Mouse (Mus musculus): ENCODE results near the gene Grasp. TPM values are rescaled to one million over a fixed set of nuclear protein-coding genes. Genes with fewer than 3 reads are reported as not detected.

The Grasp gene
- polyA plus RNA-seq (2017; shearing (Covaris generic)): not detected

DNA sequence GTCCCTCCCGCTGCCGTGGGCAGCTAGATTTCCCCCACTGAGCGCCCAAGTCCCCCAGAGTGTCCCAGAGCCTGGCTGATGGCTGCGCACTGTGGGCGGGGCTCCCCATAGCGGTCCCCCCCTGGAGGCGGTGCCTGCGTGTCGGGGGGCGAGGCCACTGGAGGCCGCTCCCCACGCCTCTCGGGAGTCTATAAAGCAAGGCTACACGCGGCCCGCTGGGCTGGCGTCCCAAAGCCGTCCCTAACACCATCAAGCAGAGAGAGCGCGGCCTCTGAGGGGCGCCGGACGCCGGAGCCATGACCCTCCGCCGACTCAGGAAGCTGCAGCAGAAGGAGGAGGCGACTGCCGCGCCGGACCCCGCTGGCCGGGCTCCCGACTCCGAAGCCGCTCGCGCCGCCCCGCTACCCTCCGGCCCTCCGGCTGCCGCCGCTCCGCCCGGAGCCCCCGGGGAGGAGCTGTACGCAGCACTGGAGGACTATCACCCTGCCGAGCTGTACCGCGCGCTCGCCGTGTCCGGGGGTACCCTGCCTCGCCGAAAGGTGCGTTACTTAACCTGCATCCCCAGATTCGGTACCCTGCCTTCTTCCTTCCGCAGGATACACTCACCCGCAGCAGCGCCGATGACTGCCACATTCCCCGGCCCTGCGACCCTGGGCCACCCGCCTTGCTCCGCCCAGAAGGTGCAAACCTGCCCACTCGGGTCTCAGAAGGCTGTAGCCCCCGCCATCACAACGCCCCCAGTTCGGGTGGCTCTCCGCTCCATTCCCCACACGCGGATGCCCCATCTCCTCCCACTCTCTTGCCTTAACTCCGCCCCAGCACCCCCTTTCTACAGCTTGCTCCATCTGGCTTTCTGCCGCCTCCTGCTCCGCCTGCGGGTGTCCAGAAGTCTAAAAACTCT, at the start of gene Grasp:
Gene Grasp, plus strand, starts transcription at position 183 of the 901 bp plus-strand sequence.
- peak; percentile 77 for ATAC-seq

DNA sequence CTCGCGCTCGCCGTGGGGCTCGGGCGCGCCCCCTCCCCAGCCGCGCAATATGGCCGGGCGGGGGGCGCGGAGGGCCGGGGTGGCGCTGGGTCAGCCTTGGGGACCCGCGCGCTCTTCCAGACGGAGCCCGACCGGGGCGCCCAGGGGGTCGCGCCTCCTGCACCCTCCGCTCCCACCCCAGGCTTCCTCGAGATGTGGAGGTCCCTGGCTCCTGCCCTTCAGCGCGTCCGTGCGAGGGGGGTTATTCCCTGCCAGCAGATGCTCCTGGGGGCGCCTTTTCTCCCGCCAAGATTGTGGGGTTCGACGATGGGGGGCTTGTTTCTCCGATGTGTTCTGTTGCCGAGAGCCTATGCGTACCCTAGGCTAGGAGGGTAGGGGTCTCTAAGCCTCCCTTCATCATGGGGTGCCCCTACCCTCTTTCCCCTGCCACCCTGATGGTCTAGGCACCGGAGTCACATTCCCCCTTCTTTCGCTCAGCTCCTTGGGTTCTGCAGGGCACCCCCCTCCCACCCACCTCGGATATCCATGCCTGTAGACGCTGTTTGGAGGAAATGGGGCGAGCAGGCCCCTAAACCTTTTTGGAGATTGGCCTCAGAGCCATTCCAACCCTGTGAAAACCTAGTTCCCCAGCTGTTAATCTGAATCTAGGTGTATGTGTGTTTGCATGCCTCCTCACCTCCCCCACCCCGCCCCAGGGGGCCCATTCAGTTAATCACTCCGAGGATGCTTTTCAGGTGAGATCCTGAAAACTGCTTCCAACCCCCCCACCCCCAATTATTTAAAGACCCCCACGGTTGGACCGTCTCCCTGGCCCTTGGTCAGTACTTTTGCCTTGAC, 49.5 kb upstream of the Grasp start:
- no peak for ATAC-seq

DNA sequence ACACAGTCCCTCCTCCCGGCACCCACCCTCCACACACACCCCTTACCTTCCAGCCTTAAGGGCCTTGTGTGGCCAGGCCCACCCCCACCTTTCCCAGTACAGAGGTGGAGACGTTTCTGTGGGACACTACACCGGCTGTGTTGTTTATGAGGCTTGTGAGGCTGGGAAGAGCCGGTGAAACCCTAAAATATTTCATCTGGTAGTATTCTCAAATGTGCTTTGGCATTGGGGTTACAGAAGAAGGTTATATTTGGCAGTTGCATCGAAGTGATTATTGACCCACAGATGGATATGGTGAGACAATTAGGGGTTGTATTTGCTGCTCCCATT, 48.9 kb upstream of the Grasp start:
- no peak for ATAC-seq

DNA sequence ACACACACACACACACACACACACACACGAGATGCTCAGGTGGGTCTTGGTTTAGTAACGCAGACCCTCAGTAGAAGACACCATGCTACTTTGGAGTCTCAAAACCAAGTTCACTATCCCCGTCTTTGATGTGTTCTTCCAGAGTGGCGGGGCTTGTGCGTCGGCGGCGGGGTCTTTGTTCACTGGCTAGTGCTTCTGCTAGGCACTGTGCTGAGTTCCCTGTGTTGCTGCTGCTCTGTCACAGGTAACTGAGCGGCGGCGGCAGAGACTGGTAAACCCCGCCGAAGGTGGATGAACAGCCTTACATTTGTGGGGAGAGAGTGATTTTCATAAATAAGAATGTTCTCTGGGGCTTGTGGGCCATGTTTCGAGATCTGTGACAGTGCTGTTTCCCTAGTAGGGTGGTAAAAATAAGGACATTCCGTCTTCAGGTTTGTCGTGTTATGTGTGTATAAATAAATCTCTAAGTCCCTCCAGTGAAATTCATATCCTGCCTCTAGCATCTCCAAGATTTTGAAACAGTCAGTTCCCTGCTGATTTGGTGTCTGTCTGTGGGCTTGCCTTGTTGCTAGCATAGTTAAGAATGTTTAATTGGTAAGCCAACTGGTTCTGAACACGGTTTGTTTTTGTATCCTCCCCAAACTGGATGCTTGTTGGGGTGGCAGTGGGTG, 48.2 kb upstream of the Grasp start:
- no peak for ATAC-seq

DNA sequence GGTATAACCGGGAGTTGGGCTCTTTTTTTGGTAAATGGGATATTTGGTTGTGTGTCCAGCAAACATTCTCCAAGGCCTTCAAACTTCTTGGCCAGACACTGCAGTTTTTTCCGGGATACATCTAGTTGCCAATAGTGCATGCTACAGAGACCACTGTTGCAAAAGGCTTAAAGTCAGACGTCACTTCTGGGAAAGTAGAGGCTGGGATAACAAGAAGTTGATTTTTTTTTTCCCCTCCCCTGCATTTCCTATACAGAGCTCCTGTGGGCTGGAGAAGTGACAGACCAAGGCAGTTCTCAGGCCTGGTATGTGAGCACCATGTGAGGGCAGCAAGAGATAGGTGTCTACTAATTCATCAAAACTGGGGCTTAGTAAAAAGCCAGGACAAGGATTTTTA, 47.7 kb upstream of the Grasp start:
- no peak for ATAC-seq

DNA sequence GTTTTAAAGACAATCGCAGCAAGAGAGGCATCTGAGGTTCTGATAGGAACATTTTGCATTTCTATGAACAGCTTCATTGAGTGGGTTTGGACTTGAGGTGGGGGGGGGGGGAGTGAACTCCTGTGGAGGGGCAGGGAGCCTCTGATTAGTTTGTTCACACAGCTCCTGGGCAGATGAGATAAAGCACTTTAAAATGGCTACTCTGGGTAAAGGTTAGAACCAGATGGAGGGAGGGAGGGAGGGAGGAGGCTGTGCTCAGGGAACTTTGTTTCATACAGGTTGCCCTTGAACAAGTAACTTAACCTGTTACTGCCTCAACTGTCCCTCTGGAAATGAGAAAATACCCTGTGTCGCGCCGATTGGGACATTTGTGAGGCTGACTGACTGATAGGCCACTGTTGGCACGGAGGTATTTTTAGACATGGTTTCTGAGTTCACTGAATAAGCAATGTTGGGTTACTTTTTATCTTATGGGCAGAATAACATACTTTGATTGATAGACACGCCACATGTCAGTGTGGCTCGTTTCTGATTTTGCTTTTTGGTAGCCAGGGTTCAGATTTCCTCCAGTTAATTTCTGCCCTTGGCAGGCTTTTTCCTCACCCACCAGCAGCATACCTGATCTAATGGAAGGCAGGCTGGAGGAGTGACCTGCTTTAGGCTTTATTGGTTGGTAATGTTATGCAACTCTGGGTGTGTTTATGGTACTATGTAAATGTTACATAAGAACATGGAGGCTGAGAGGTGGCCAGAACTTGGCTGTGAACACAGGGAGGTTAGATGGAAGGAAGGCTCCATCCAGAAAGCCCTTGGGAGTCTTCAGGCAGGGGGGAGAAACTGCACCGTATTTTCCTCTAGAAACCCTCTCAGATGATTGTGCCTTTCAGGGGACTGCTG, 46.9 kb upstream of the Grasp start:
- no peak for ATAC-seq

DNA sequence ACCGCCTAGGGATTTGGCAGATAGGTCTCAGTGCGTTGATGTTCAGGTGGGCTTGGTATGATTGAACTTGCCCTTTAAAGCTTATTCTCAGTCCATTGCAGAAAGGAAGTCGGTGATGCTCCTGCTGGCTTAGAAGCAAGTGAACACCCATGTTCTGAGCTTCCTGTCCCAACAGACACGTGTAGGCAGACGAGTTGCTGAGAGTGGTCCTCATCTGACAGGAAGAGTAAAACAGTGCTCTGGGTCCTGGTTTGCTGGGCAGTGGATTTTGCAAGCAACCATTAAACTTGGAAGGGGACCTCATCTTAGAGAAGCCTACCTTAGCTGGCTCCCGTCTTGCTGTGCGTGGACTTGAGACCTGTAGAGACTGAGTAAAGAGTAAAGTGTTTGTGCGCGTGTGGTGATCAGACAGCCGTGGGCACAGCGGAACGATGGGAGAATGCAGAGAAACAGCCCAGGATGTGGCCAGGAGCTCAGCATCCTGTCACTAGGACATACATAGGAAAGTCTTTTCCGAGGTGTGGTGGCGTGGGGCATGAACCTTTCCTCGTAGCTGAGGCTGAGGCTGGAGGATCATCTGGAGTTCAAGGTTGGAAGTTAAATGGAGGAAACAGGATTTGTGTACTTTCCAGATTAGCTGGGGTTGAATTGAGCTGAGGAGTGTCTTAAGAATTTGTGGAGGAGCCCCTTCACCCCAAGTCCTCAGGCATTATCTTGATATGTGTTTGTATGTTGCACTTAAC, 43.5 kb upstream of the Grasp start:
- peak; percentile 86 for ATAC-seq

DNA sequence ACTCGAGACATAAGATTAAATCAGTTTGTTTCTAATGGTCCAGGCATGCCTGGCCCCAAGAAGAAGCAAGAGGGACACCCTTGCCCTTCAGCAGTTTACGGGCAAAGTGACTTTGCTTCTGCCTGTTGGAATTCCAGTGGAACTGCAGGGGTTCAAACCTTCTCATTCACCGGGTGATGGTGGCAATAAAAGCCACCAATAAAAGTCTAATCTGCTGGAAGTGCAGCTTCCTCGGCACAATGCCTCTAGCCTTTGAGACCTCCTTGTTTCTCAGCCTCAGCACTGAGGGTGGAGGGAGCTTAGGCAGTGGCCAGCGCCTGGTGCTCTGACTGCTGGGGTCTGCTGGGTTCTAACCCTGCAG, 42.9 kb upstream of the Grasp start:
- ATAC-seq: no peak

DNA sequence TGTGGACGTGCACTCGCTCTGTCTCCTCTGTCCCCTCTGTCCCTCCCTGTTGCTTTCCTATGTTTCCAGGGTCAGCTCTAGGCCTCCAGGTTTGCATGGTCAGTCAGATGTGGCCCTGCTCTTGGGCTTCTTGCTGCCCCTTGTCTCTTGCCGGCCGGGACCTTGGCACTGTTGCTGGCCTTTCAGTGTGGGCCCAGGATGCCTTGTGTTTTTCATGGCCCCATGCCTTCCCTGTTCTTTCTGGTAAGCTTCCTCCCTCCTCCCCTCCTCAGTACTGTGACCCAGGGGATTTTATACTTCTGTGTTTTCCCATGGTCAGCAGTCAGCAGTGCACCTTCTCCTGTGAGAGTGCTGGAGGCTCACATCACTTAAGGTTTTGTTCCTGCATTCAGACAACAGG, 42.5 kb upstream of the Grasp start:
- no peak for ATAC-seq

DNA sequence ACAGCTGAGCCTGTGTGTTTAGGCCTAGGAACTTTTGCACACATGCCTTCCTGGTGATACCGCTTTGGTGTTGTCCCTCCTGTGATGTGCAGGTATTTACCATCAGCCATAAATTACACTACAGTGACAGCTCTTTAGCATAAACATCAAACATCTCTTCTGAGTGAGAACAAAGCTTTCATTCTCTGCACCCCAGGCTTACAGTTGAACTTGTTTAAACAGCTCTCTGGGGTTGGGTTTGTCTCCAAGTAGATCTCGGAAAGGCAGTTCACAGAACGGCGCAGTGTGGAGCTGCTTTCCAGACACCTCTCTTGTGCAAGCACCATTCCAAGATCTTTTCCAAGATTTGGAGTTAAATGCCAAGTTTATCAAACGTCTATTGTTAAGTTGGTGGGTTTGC, 41.3 kb upstream of the Grasp start:
- ATAC-seq: no peak

DNA sequence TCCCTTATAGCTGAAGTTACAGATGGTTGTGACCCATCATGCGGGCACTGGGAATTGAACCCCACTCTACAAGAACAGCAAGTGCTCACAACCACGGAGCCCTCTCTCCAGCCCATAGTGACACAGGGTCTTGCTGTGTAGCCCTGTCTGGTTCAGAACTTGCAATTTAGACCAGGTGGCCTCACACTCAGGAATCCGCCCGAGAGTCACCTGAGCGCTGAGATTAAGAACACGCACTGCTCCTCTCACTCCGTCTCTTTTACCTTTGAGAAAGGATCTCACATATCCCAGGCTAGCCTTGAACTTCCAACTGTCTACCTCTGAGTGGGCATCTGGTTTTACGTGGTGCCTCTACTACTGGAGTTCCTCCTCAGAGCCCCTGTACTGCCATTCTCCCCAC, 39.7 kb upstream of the Grasp start:
- no peak for ATAC-seq

DNA sequence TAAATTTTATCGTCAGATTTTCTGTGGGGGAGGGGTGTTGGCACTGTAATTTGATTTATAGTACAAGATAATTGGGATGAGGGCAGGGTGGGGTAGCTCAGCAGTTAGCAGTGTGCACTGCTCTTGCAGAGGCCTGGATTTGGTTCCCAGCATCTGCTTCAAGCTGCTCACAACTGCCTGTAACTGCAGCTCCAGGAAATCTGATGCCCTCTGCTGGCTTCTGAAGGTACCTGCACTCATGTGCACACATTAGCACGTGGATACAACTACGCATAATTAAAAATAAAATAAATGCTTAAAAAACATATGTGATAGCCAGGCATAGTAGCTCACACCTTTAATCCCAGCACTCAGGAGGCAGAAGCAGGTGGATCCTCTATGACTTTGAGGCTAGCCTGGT, 38.4 kb upstream of the Grasp start:
- ATAC-seq: no peak

DNA sequence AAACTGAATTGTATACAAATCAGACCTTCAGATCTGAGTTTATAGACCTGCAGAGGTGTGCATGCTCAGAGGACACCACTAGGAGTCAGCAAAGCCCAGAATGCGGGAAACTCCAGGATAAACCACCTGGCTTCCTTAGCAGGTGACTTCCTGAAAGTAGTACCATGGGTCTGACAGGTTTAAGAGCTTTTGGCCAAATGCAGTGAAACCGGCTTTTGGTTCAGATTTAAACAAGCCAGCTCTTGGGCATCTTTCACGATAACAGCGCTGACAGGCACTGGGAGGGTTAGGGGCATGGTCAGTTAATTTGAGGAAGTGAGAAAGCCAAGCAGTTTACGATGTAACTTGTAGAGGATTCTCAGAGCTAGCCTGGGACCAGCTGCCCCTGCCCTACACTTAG, 36.1 kb upstream of the Grasp start:
- no peak for ATAC-seq

DNA sequence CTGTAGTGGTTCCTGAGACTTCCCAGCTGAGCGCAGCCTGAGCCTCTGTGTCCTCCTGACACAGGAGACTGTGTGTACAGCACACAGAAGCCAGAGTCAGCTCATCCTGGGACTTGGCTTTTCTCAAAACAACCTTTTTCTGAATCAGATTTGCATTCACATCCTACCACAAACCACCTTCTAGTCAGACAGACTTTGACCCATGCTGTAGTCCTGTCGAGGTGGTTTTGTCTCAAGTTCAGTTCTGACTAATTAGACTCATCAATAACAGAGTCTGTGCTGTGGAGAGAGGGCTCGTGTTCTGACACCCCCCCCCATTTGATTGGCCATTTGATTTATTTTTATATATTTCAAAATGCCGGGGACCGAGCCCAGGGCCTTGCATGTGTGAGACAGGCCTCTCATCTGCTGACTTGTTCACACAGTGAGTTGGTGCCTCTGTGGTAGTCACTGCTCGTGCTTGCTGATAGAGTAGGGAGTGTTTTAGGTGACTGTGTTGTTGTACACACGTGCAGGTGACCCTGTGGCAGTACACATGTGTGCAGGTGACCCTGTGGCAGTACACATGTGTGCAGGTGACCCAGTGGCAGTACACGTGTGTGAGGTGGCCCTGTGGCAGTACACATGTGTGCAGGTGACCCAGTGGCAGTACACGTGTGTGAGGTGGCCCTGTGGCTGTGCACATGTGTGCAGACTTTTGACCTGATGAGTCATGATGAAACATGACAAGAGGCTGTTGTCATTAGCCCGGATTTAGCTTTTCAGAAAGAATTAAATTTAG, 33.8 kb upstream of the Grasp start:
- peak; percentile 16 for ATAC-seq

DNA sequence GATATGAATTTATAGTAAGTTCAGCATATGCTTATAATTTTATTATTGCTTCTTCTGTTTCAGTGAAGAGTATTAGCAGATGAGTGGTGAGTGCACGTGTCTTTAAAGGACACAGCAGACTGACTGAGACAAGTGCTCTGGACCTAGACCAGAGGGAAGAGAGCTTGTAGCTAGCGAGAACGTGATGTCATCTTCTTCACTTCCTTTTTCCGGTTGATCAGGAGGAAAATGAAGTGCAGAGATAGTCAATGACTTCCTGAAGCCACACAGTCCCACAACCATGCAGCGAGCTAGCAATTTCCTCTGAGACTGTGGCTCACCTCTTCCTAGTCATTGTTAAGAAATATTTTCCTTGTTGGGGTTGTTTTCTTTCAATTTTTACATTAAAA, 33.2 kb upstream of the Grasp start:
- ATAC-seq: peak; percentile 71

DNA sequence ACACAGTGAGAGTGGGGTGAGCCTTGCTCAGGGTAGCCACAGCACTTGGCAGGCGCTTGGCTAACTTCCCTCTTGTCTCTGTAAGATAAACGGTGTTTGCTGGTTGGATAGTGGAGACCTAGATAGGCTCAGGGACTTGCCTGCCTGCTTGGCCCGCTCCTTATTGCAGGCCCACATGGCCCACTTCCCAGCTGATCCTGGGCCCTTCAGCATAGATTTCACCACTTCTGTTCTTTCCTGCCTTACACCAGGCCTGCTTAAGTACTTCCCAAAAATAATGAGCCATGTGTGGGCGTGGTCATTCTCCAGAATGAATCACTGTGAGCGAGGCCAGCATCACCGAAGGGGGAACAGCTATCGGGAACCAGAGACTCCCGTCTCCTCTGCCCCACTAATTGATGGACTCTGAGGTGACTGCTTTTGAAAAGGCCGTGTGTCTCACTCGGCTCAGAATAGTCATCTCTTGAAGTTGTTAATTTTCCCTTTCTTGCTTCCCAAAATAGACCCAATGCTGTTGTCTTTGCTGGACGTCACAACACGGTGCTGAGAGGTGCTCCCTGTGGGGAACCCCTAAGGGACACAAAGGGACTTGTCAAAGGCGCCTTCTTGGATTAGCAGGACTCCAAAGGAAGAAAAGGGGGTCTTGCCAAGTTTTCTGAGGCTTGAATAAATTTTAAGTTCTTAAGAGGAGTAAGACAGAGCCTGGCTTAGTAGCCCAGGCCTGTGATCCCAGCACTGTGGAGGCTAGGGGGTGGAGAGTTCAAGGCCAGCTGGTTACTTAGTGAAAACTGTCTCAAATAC, 32.3 kb upstream of the Grasp start:
- ATAC-seq: no peak

DNA sequence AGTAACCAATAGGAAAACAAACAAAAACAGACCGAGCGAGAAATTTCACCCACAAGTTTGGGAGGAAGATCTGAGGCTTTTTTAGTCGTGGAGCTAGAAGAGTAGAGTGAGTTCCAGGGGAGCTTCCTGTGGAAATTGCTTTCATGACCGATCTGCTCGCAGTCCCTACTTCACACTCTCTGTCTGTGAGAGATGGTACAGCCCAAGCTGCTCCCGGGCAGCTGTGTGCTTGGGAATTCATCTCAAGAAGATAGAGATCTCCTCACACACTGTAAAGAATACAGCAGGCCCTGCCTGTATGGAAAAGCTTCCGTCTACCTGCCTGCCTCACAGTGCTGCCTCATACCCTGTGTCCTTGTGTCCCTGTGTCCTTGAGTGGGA, 31.7 kb upstream of the Grasp start:
- no peak for ATAC-seq

DNA sequence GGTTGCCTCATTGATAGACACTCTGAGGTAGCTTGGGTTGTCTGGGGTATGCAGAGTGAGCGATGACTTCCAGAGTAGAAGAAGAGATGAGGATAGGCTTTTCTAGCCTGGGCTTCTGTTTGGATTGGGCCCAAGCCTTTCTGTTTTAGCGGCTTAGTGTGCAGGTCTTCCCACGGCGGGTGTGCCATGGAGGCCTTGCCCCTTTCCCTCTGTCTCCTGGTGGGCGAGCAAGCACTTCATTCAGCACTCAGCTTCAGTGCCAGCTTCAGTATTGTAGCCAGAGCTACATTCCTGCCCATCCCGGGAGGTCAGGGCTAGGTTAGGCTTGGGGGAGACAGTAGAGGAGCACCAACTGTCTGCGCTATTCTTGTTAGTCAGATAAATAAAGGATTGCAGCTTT, 31.3 kb upstream of the Grasp start:
- ATAC-seq: no peak

DNA sequence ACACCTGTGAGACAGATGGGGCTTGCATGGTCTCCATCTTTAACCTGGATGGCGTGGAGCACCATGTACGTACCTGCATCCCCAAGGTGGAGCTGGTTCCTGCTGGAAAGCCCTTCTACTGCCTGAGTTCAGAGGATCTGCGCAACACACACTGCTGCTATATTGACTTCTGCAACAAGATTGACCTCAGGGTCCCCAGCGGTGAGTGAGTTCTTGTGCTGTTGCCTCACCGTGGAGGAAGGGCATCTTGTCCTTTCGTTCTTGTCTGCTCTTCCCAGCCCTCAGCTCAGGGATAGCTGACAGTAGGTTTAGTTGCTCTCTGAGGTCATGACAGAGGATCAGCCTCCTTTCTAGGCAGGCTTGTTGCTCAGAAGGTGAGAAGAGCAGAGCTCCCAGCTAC, 30.0 kb upstream of the Grasp start:
- no peak for ATAC-seq
